Mouse (Mus musculus) ES-Bruce4 (cell line): ENCODE data around the gene Prrg4. TPM values are rescaled to one million over a fixed set of nuclear protein-coding genes. Genes with fewer than 3 reads are reported as not detected.

Experiments used
- H3K27ac ChIP-seq: 2 replicates; pipeline ENCODE4 v1.5.1; 2012; ENCODE audit warnings: low read length, inconsistent platforms; ENCODE audit not compliant: insufficient read depth
- H3K27me3 ChIP-seq: 2 replicates; pipeline ENCODE4 v1.6.1; 2012; ENCODE audit warnings: mild to moderate bottlenecking, low read length, inconsistent platforms; ENCODE audit not compliant: control insufficient read depth, poor library complexity, insufficient read depth, severe bottlenecking
- H3K36me3 ChIP-seq: 2 replicates; pipeline ENCODE4 v1.6.1; 2012; ENCODE audit warnings: inconsistent platforms, mild to moderate bottlenecking, low read length, moderate library complexity; ENCODE audit not compliant: control insufficient read depth, poor library complexity, insufficient read depth, severe bottlenecking
- H3K4me1 ChIP-seq: one replicate; pipeline ENCODE4 v1.8.1; 2011; ENCODE audit warnings: low read length; ENCODE audit not compliant: control insufficient read depth, insufficient read depth
- H3K4me3 ChIP-seq: 2 replicates; pipeline ENCODE4 v1.5.1; 2011; ENCODE audit warnings: low read depth, mild to moderate bottlenecking, low read length
- H3K9ac ChIP-seq: 2 replicates; pipeline ENCODE4 v1.6.1; 2012; ENCODE audit warnings: low read depth, mild to moderate bottlenecking, inconsistent platforms; ENCODE audit not compliant: poor library complexity, severe bottlenecking
- H3K9me3 ChIP-seq: replicated peaks from 2 replicates; pipeline ENCODE4 v1.6.1; 2012; ENCODE audit warnings: mild to moderate bottlenecking, low read length, inconsistent platforms; ENCODE audit not compliant: control insufficient read depth, poor library complexity, insufficient read depth, severe bottlenecking
- CTCF ChIP-seq: IDR thresholded peaks from one replicate; pipeline ENCODE4 v1.8.1; 2011; ENCODE audit warnings: low read depth, low read length
- EP300 ChIP-seq: IDR thresholded peaks from 2 replicates; pipeline ENCODE4 v1.6.1; 2011; ENCODE audit warnings: low read depth, low read length; ENCODE audit not compliant: insufficient read depth
- POLR2A ChIP-seq: IDR thresholded peaks from one replicate; pipeline ENCODE4 v1.8.1; 2011; ENCODE audit warnings: low read length; ENCODE audit not compliant: insufficient read depth
- polyA plus RNA-seq: library from polyadenylated mRNA; stranded (reverse); fragments of >200 nt; gene quantifications from 2 replicates; pipeline ENCODE4 v1.2.4, GENCODE M21; 2011; ENCODE audit warnings: low read depth; ENCODE audit not compliant: missing spikeins, insufficient read depth, insufficient read length

Gene Prrg4
- polyA plus RNA-seq, 1 experiment = 64.3 TPM

DNA sequence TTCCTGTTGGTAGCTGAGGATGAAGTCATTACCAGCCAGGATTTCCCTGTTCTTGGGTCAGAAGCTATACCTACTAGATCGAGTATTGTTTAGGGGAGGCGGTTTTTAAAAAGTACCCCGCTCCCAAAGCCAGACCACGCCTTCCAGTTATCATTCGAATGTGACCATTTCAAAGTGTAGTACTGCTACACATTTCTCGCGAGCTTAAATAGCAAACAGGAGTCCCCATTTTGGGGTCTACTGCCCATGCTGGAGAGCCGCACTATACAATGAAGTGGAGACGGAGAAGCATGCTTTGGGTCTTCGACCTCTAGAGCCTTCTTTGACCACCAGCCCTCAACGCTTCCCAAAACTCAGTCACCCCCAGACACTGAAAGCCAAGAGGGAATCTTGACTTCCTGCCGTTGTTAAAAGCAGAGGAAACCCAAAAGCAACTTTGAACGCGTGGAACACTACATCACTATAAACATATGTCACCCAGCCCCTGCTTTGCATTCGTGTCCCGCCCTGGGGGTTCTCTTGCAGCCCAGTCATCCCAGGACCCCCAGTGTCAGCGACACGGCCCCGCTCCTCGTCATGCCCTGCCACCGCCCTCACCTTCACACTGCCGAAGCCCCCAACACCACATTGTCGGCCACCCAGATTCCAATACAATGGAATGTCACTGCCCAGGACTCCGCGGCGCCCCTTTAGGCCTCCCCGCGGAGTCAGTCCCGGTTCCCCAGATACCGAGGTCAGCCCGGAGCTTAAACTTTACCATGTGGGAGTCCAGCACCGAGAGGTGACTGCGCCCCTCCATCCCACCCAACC is 33.9 kb downstream of the Prrg4 start:
- H3K27ac ChIP-seq = peak overlapping the region; percentile 74
- H3K9me3 ChIP-seq = no peaks in the 10 kb centered on the region
- peak overlapping the region; percentile 99 for H3K9ac ChIP-seq
- H3K36me3 ChIP-seq = no peaks in the 10 kb centered on the region
- H3K4me3 ChIP-seq = peak overlapping the region; percentile 90
- H3K4me1 ChIP-seq = no peaks in the 10 kb centered on the region
- H3K27me3 ChIP-seq = no peaks in the 10 kb centered on the region
- no peak for TF ChIP-seq CTCF
- TF ChIP-seq POLR2A = no peak
- no peak for TF ChIP-seq EP300

DNA sequence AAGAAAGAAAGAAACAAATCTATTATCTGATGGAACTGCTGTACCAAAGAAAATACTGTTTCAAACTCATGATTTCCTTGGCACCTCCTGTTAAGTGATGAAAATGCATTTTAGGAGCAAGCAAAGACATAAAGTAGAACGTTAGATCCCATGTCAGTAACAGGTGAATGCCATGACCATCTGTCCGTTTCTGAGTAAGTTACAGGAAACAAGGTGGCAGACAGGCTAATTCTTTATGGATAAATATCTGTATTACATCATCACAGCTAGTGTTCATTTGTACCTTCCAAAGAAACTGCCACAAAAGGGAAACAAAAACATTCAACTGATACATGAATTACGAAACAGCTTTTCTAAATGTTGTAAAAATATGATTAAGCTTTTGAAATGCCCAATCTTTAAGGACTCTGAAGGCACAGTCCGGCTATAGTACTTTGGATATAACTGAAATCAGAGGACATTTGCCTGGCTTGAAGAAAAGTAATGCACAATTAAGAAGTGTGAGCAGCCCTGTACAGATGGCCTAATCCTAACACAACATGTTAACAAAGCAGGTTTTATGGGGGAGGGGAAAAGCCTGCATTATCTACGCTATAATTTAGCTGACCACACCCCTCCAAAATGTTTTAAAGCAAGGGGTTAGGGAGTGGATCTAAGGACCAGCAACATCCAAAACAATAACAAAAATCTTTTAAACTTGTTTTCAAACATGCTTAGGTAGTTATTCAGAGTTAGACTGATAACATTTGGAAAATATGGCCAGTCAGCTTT is 35.3 kb downstream of the Prrg4 start:
- Histone ChIP-seq H3K27ac (no peak overlapping the region), H3K27me3 (no peaks in the 10 kb centered on the region), H3K36me3 (no peaks in the 10 kb centered on the region), H3K9me3 (no peaks in the 10 kb centered on the region), H3K4me3 (no peak overlapping the region), H3K4me1 (no peaks in the 10 kb centered on the region), H3K9ac (0 out of 2 replicates have a peak overlapping the region, but pooled peaks have one; percentile 29)
- TF ChIP-seq POLR2A = no peak
- TF ChIP-seq CTCF = no peak
- TF ChIP-seq EP300 = no peak

DNA sequence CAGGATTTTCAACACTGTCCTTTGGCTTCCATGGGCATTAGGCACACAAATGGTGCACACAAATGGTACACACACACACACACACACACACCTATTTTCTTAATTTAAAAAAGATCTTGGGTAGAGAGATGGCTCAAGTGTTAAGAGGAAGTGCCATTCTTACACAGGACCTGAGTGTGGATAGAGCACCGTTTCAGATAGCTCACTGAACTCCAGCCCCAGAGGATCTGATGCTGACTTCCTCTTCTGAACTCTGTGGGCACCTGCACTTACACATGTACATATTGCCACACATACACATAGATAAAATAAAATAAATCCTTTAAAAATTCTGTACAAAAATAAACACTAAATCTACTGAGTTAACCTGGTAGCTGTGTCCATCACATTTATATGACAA is 44.2 kb downstream of the Prrg4 start:
- H3K4me3 ChIP-seq = no peak overlapping the region
- H3K9ac ChIP-seq = no peak overlapping the region
- H3K27ac ChIP-seq = no peak overlapping the region
- H3K27me3 ChIP-seq = no peaks in the 10 kb centered on the region
- H3K36me3 ChIP-seq = no peaks in the 10 kb centered on the region
- no peak for TF ChIP-seq EP300
- TF ChIP-seq CTCF = no peak
- no peak for TF ChIP-seq POLR2A
- H3K4me1 ChIP-seq = no peaks in the 10 kb centered on the region
- H3K9me3 ChIP-seq = no peaks in the 10 kb centered on the region

Other genes starting within 250 kb of the Prrg4 start
- 8.1 and 8.6 TPM in 2 replicates for gene Tcp11l1, start 137.7 kb downstream of the Prrg4 start, polyA plus RNA-seq
- not detected in 2 replicates for gene Pin1rt1, start 133.5 kb downstream of the Prrg4 start, polyA plus RNA-seq
- 7.9 and 8.0 TPM in 2 replicates for gene Depdc7, start 107.0 kb downstream of the Prrg4 start, polyA plus RNA-seq
- gene Qser1, start 33.1 kb downstream of the Prrg4 start, polyA plus RNA-seq = 47.6 and 49.5 TPM in 2 replicates
- gene Ccdc73, start 17.9 kb upstream of the Prrg4 start, polyA plus RNA-seq = 5.9 and 10.5 TPM in 2 replicates
- 361 and 367 TPM in 2 replicates for gene Eif3m, start 167.2 kb upstream of the Prrg4 start, polyA plus RNA-seq
- not detected in 2 replicates for gene Gm11060, start 242.1 kb upstream of the Prrg4 start, polyA plus RNA-seq